Mouse (Mus musculus): ENCODE results near the gene Olfr463. TPM values are rescaled to one million over a fixed set of nuclear protein-coding genes. Genes with fewer than 3 reads are reported as not detected.

Olfr463 gene
- polyA plus RNA-seq (2017; shearing (Covaris generic)) = under 1 TPM in 1 of 2 experiments, not detected in 1; 0.34 TPM

GRCm38 (mm10) chr11:87897287-87897686 is at the start of gene Olfr463:
Gene Olfr463, minus strand, starts transcription at chr11:87897387.

GRCm38 (mm10) chr11:87920966-87921365 is 23.8 kb upstream of the Olfr463 start, which contains the start of gene Olfr464:
Gene Olfr464, minus strand, starts transcription at chr11:87920967.

DNA sequence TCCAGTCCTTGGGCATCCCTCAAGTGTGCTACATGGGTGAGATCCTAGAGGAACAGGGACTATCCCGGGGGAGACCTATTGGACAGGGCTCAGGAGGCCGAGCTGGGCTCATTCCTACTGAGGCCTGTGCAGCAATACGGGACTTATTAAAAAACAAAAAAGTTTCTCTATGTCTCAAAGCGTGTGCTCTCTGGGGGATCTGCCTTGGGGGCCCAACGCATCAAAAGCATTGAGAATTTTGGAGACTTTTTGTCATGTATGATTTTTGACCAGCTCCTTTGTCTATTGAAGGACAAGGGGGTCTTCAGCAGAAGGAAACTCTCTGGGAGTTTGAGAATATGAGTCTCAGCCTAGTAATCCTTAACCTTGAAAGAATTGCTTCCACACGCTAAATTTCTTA is 5.0 kb downstream of the Olfr463 start, which contains the start of gene Olfr462:
Gene Olfr462, minus strand, starts transcription at position 101 of the 400 bp plus-strand sequence.

GRCm38 (mm10) chr11:87875436-87875835 is 21.8 kb downstream of the Olfr463 start, which contains the start of gene Epx:
Gene Epx, minus strand, starts transcription at chr11:87875536.

DNA sequence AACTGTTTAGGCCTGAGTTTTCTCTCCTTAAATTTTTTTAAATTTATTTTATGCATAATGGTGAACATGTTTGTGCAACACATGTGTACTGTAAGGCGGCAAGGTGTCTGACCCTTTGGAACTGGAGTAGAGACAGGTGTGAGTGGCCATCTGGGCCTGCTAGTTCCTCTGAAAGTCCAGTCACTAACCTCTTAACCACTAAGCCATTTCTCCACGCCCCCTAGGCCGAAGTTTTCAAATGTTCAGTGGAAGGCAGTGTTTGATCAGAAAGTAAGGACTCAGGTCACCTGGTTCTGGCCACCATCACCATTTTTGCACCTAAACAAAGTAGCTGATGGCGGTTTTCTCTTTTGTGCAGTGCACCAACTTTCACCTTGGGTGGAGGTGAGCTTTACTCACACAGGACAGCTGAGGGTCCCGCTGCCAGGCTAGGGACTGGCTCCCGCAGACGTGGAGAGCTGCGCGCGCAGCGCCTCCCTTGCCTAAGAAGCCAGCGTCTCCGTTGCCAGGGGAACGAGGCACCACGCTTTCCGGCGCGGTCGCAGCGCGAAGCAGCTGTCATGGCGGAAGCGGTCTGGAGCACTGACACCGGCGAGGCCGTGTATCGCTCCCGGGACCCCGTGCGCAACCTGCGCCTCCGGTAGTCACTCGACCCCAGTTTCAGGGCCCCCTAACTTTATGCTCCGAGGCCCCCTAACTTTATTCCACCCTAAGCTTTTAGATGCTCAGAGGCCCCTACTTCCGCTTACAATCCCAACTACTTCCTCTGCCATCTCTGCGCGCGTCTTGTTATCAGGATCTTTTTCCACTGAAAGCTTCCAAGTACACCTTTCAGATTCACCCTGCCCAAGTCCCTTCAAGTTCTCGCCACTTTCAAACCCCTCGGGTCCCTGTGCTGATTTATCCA is 44.2 kb downstream of the Olfr463 start, which contains the start of gene Mks1:
Gene Mks1, plus strand, starts transcription at position 526 of the 907 bp plus-strand sequence.

Other genes with a start within 250 kb of the Olfr463 start
- 10 to 100 TPM; 29.4 to 32.4 TPM for gene Rnf43, start 234.7 kb downstream of the Olfr463 start, polyA plus RNA-seq (2017; shearing (Covaris generic))
- 100 to 1,000 TPM; 432 to 452 TPM for gene Supt4a, start 159.8 kb downstream of the Olfr463 start, polyA plus RNA-seq (2017; shearing (Covaris generic))
- gene Tspoap1, start 136.8 kb downstream of the Olfr463 start, polyA plus RNA-seq (2017; shearing (Covaris generic)) = 1 to 10 TPM; 4.0 to 5.3 TPM
- gene Mpo, start 103.8 kb downstream of the Olfr463 start, polyA plus RNA-seq (2017; shearing (Covaris generic)) = under 1 TPM in 1 of 2 experiments, not detected in 1; 0.39 TPM
- under 1 TPM in 1 of 2 experiments, not detected in 1; 0.38 TPM for gene Lpo, start 69.1 kb downstream of the Olfr463 start, polyA plus RNA-seq (2017; shearing (Covaris generic))
- gene Mks1, start 44.2 kb downstream of the Olfr463 start, polyA plus RNA-seq (2017; shearing (Covaris generic)) = 10 to 100 TPM in 1 of 2 experiments, 1 to 10 TPM in 1; 6.7 to 10.7 TPM
- under 1 TPM in 1 of 2 experiments, not detected in 1; 0.87 TPM for gene Epx, start 21.9 kb downstream of the Olfr463 start, polyA plus RNA-seq (2017; shearing (Covaris generic))
- under 1 TPM in 1 of 2 experiments, not detected in 1; 0.04 TPM for gene Olfr462, start 5.1 kb downstream of the Olfr463 start, polyA plus RNA-seq (2017; shearing (Covaris generic))
- gene Olfr464, start 23.6 kb upstream of the Olfr463 start, polyA plus RNA-seq (2017; shearing (Covaris generic)) = not detected
- gene Dynll2, start 90.1 kb upstream of the Olfr463 start, polyA plus RNA-seq (2017; shearing (Covaris generic)) = 10 to 100 TPM; 15.7 to 18.4 TPM
- gene Srsf1, start 150.0 kb upstream of the Olfr463 start, polyA plus RNA-seq (2017; shearing (Covaris generic)) = 100 to 1,000 TPM; 245 to 271 TPM
- gene Vezf1, start 170.9 kb upstream of the Olfr463 start, polyA plus RNA-seq (2017; shearing (Covaris generic)) = 10 to 100 TPM; 37.1 to 40.2 TPM
- gene Cuedc1, start 200.7 kb upstream of the Olfr463 start, polyA plus RNA-seq (2017; shearing (Covaris generic)) = 1 to 10 TPM; 5.4 to 6.7 TPM